Mouse (Mus musculus): ENCODE measurements around the gene 4930404N11Rik.

The 4930404N11Rik gene

DNA sequence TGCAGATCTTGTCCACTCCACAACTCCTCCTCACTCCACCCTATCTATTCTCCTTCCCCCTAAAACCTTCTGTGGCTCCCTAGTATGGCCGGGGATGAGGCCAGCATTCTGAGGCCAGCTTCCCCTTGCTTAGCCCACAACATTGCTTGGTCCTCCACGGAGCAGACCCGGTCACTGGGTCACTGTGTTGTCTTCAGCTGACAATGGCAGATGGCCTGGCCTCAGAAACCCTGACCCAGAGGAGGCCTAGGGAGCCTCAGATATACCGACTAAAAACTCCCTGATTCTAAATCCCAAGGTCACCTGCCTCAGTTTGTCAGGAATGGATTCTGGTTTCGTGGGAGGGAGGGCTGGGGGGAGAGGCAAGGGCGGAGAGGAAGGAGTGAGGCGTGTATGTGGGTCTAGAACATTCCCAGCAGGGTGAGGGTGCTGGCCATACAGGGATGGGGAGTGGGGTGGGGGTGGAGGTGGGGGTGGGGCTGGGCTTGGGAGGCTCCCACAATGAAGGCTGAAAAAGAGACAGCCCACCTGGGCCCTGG, 36.7 kb upstream of the 4930404N11Rik start:
- in situ Hi-C loops (cut with MboI), result no loop called here

DNA sequence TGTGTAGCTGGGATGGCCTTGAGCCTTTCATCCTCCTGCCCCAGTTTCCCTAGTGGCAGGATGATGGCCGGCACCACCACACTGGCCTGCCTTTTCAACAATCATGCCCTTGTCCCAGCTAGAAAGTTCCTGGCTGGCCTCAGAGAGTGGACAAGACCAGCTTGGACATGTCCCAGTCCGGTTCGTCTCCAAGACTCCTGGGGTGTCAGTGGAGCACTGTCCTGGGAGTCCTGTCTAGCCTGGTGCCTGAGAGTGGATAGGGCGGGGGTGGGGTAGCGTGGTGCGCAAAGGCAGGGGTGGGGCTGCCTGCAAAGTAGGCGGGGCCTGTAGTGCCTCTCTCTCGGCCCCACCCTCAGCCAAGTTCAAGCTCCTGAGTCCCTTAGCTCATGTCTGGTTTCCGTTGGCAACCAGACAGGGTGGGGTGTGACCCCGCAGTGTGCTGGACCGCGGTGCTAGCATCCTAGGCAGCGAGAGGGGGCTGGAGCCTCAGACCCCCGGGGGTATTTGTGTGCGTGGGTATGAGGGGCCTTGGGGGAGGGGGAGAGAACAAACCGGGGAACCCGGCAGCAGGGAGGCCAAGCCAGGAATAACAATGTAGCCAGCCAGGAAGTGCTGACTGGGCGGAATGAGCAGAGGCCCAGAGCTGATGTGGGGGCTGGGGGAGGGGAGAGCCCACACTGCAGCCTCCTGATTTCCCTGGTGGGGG, 36.1 kb upstream of the 4930404N11Rik start:
- in situ Hi-C loops (cut with MboI), result no loop called here

DNA sequence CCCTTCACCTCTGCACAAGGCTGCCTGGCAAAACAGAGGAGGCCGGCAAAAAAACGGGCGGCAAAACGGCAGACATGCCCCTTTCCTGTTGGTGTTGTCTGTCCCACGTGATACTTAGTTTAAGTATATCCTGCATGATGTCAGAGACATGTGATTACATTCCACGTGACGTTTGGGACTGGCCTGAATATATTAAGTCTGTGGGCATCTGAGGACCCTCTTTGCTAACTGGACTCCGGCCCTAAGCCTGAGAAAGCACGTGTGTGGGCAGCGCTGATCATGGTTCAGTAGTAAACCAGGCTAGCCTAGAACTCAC, 35.5 kb upstream of the 4930404N11Rik start:
- in situ Hi-C loops (cut with MboI), result no loop called here

DNA sequence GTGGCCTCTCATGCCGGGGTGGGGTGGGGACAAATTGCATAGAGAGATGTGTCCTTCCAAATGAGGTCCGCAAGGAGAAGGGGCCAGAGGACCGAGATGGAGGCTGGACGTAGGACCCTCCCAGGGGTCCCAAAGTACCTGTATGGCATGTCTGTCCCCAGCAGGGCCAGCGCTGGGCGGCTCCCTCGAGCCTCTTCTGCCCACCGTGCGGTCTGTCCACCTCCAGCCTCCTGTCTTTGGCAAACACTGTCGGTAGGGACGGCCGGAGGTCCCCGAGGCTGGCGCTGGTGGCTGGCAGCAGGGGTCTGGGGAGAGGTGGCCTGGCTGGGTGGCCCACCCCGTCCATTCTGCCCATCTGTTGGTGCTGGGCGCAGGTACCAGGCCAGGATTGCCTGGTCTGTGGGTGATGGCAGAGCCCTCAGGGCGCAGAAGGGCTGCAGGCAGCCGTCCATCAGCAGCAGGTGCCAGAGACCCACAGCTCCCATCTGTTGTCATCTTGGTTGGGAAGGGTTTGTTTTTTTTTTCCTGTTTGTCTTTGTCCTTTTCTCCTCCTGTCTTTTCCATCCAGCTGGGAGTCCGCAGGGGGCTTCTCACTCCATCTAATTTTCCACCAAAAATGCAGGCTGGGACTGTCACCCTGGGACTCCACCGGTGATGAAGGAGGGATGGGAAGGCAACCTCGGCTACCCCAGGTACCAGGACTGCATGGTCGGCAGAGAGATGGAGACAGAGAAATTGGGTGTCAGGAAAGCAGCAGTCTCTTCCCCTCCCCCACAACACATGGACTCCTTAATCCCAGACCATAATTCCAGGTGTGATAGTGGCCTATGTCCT, 35.0 kb upstream of the 4930404N11Rik start:
- in situ Hi-C loops (cut with MboI), result no loop called here

DNA sequence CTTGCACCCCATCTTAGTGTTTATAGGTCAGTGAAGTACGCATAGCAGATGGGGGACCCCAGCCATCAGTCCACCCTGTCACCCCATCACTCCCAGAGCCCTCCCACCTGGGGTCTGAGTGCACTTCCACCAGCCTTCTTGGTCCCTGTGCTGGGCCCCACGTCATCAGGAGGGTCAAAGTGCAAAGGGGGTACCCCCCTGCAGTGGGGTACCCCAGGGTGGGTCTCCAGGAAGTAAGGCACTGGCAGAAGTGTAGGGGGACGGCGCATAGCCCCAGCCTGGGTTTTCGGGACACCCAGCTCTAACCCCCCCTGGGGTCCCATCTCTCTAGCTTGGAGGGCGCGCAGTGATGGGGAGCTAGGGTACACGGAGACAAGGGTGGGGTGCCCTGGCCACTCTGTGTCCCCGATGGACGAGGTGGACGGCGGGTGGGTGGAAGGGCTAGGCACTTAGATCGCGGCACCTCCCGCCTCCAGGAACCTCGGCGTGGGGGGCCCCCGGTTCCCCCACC, 34.2 kb upstream of the 4930404N11Rik start:
- in situ Hi-C loops (cut with MboI), result no loop called here

DNA sequence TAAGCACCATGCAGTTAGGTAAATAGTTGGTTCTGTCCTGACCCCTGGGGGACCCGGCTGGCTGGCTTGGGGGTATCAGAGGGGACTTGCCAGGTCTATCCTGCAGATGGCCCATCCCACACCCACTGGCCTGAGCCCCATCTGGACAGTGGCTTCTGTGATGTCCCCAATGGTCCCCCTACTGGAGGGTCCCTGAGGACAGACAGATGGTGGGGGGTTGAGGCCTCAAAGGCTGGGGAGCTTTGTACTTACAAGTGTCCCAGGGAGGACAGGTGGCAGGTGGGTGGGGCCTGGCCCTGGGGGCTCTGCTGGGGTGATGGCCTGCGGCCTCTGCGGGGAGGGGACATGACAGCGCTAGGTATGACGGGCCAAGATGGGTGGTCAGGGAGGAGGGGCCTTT, 33.7 kb upstream of the 4930404N11Rik start:
- in situ Hi-C loops (cut with MboI), result no loop called here

DNA sequence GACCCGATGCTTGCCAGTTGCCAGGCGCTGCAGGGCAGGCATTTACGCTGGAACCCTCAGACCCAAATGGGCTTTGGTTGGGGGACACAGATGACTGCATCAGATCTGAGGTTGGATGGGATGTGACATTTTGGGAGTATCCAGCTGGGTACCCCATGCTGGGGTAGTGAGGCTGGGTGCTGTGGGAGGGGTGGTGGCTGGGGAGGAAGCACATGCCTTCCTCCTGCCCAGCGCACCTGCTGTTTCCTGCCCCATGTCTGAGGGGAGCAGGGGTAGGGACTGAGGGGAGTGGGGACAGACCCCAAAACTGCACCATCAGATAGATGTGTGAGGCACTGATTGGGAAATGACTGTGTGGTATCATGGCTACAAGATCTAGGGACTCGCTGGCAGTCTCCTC, 31.1 kb upstream of the 4930404N11Rik start:
- in situ Hi-C loops (cut with MboI), result no loop called here

DNA sequence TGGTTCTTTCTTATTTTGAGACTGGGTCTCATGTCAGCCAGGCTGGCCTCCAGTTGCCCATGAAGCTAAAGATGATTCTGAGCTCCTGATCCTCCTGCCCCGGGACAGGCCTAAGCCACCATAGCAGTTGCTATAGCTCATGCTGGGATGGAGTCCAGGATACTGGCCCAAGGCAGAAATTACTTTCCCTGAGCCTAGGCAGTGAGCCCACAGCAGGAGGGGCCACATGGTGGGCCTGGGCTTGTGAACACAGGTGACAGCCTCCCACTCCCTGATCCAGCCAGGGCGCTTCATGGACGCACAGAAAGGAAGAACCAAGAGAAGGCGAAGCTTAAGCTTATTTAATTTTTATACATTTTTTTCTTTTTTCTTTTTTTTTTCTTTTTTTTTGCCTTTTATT, 30.2 kb upstream of the 4930404N11Rik start:
- in situ Hi-C loops (cut with MboI), result no loop called here

DNA sequence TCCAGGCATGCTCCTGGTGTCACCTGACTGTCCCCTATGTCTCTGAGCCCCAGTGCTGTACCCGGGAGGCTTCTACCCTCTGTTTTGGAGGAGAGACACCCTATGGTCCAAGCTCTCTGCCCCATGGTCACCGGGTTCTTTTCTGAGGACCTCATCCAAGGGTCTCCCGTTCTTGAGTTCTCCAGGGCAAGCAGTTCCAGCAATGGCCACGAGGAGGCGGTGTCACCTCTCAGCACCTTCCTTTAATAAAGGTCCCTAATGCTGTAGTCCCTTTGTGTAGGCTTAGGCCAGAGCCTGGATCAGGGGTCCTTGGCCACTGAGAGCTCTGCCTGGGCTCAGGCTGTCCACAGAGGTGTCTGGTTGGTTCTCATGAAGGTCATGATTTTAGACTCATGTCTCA, 29.5 kb upstream of the 4930404N11Rik start:
- in situ Hi-C loops (cut with MboI), result no loop called here

DNA sequence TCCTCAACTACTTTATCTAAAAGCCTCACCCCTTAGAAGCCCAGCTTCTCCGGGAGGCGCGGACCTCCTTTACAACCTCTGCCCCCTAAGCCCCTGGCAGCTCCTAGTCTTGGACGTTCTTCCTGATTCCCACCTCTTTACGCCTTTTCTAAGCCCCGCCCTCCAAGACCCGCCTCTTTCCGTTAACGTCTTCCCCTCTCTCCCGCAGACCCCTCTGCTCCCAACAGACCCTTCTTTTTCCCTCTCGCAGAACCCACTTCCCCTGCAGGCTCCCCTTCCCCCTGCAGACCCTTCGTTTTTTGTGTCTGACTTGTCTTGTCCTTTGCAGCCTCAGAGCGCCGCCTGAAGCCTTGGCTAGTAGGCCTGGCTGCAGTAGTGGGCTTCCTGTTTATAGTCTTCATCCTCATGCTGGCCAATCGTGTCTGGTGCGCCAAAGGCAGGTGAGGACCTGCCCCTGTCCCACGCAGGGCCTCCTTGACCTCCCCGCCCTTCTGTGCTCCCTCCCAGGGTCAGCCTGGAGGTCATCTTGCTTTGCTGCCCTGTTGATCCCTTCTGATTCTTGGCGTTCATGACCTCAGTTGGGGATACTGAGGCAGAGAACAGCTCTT, 27.9 kb upstream of the 4930404N11Rik start:
- in situ Hi-C loops (cut with MboI), result no loop called here

DNA sequence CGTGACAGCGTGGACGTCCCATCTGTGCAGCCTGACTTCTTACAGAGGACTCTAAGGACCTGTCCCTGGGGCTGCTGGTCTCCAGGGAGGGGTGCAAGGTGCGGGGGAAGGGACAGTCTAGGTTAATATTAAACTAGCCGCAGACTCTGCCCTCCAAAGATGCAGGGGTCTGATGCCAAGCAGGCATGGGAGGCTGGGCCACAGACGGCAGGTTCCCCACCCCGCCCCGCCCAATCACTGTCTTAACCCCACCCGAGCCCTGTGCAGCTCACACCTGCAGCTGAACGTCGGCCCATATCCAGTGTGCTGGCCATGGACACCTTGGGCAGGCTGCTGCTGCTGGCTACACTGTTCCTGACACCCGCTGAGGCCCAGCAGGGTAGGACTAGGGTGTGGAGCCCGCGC, 27.2 kb upstream of the 4930404N11Rik start, which contains the start of gene Smim24:
TSS of gene Smim24 (plus strand) at position 271 of the 405 bp plus-strand sequence.
- in situ Hi-C loops (cut with MboI), result no loop called here

DNA sequence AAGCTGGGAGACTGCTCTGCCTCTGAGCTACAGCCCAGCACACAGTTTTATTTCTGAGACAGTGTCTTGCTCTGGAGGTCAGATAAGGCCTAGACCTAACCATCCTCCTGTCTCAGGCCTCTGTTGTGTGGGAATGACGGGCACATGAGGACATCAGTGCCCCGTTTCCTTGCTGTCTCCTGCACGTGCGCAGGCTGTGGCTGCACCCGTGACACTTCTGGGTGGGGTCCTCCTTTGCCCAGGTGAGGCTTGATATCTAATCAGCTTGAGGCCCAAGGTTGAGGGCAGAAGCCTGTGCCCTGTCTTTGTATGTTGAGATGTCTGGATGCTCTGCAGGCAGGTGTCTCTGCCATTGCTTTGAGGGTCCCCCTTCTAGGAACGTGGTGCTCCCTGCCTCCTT, 26.7 kb upstream of the 4930404N11Rik start:
- in situ Hi-C loops (cut with MboI), result no loop called here

DNA sequence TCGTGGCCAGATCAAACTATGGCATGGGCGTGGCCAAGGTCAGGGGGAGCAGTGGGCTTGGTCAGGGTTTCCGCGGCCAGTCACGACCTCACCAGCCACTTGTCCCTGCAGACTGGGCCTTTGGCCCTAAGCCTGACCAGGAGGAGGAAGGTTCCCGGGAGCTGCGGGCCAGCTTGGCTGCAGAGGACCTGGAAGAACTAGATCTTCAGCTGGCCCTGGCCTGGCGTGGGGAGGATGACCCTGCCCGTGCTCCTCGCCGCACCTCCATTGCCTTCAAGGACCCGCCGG, 25.0 kb upstream of the 4930404N11Rik start:
- in situ Hi-C loops (cut with MboI), result no loop called here

DNA sequence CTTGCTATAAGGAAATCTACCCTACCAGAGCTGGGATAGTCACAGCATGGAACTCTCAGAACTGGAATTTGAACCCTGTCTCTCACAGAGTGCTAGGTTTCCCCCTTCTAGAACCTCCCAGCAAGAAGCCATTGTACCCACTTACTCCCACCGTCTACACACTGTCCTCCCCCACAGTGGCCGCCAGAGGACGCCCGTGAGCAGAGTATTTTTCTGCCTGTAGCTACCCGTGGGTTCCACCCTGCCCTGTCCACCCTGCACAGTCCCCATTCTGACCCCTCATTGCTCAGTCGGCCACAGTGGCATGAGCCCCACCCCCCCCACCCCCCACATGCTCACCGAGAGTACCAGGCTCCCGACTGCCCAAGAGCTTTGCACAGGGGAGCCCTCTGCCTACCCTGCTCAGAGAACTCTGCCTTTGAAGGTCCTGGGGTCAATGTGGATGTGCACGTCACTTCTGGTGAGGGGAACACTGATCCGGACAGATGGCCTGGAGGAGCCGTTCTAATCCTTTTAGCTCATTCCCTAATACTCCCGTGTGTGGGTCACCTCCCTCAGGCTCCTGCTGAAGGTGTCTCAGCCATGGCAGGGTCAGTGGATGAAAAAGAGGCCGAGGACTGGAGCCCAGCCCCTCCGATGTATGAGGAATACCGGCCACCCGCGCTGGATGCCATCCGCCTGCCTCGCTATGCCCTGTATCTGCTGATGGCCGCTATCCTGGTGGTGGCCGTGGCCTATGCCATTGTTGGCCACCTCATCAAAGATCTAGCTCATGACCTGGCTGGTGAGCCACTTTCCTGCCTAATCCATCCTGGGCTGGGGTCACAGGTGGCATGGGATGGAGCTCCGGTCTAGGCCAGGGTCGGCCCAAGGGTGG, 24.4 kb upstream of the 4930404N11Rik start:
- in situ Hi-C loops (cut with MboI), result no loop called here

DNA sequence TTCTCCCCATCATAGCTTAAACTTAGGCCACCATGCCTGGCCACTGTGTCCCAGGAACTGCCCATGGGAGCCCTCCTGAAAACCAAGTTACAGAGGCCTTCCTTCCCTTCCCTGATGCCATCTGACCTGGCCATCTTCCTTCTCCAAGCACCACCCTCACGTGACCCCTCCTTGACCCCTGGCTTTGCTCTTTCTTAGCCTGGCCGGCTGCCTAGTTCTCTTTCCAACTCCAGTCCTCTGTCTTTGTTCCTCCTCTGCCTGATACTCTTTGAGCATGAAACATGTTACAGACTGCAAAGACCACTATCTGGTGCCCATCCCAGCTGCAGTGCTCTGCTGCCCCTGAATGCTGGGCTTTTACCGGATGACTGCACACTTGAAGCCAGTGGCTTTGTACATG, 23.8 kb upstream of the 4930404N11Rik start:
- in situ Hi-C loops (cut with MboI), result no loop called here

DNA sequence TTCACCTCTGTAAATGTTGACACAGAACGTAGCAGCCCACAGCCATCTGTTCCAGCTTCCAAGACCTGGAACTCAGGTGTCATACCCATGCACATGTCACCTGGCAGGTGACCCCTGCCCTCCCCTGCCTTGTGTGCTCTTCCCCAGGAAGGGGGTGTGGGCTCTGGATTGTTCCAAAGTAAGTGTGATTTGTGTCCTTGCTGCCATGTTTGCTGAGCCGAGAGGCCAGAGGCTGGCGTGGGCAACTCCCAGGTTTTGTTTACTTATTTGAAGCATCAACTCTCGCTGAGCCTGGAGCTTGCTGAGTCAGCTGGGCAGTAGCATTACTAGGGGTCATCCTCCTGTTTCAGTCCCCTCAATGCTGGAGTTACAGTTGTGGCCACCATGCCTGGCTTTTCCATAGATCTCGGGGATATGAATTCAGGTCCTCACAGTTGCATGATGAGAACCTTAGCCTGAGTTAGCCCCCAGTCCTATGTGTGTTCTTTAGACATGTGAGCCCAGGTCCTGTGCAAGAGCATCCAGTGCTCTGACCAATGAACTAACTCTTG, 23.0 kb upstream of the 4930404N11Rik start, which contains the start of gene Gm48552:
TSS of gene Gm48552 (plus strand) at position 501 of the 551 bp plus-strand sequence.
- in situ Hi-C loops (cut with MboI), result no loop called here

DNA sequence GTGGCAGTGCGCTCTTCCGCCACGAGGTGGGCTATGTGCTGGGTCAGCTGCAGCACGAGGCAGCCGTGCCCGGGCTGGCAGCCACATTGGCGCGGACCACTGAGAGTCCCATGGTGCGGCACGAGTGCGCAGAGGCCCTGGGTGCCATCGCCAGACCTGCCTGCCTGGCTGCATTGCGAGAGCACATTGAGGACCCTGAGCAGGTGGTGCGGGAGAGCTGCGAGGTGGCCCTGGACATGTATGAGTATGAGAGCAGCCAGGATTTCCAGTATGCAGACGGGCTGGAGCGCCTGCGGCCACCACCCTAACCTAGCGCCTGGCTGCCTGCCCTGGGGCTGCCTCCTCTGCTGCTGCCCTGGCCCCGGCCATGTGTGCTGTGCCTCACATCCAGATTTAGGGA, 22.1 kb upstream of the 4930404N11Rik start:
- in situ Hi-C loops (cut with MboI), result no loop called here

DNA sequence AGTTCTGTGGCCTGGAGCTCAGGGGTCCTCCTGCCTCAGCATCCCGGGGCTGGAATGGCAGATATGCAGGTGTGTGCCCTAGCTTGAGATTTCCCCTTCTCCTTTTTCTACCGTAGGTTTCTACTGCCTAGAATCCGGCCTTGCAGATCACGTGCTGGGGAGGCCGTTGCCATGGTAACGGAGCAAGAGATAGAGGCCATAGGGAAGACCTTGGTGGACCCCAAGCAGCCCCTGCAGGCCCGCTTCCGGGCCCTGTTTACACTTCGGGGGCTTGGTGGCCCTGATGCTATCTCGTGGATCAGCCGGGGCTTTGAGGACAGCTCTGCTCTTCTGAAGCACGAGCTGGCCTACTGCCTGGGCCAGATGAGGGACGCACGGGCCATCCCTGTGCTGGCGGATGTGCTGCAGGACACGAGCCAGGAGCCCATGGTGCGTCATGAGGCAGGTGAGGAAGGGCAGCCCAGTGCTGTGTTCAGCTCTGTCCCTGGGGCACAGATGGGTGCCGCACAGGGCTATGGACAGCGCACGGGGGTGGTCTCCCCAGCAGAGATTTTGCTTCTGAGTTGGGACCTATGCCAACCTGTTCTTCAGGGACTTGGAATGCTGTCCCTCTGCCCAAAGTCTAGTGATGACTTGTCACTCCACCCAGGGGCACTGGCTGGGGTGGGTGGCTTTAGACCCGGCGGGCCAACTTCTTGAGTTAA, 20.1 kb upstream of the 4930404N11Rik start:
- in situ Hi-C loops (cut with MboI), result no loop called here

DNA sequence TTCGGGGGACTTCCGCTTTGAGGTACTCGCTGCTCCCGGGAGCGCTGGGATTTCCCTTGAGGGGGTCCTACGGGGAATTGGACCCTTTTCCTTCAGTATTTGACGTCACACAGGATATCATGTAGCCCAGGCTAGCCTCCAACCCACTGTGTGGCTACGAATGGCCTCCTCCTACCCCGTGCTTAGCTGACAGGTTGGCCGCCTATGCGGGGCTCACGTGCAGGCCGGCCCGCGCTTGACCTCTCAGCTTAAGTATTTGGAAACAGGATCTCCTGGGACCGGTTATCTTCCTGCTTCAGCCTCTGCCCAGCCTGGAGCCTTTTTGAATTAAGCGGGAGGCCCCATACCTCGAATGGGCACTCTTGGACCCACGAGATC, 19.0 kb upstream of the 4930404N11Rik start:
- in situ Hi-C loops (cut with MboI), result no loop called here

DNA sequence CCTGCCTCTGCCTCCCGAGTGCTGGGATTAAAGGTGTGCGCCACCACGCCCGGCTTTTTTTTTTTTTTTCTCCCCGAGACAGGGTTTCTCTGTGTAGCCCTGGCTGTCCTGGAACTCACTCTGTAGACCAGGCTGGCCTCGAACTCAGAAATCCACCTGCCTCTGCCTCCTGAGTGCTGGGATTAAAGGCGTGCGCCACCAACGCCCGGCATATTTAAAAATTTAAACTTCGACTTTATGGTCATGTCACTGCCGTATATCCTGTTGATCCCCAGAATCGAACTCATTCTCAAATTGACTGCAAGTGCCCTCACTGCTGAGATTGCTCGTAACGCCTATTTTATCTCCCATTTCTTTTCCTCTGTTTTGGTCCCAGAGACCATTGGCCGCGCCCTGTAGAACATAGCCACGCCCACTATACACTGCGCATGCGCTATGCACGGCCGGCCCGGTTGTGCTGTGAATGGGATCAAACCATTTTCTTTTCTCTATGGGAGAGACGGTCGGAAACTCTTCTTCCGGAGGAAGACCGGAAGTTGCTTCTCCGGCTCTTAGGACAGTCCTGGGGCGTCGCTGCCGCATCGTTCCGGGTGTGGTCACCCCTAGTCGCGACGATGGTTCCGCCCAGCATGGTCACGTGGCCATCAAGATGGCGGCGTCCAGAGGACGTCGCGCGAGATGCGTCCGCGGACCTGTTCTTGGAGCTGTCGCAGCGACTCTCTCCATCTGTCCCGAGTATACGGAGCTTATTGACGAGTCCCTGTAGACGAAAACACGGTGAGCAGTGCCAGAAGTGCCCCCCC, 18.4 kb upstream of the 4930404N11Rik start, which contains the start of the genes Dohh and Gm48551:
TSS of gene Dohh (plus strand) at position 627 of the 803 bp plus-strand sequence.
TSS of gene Gm48551 (plus strand) at position 665 of the 803 bp plus-strand sequence.
- in situ Hi-C loops (cut with MboI), result no loop called here
